Mouse (Mus musculus) urinary bladder, adult 18-20 months (tissue): ENCODE measurements around the gene Coro2a.
A peak's percentile ranks its signal among the peaks of the same experiment; 100 is the strongest.
"Not testable (repeated sequence)": the region's sequence is repeated elsewhere in the genome, so short reads cannot be mapped to it uniquely, and the experiment has no call there.

Experiments
- DNase-seq, 2 experiments: peaks; one replicate each; pipeline ENCODE4 v3.0.0; 2022; ENCODE audit warnings: low spot score in 2 of 2, mixed read lengths in 2 of 2

Coro2a gene

GRCm38 (mm10) chr4:46614641-46615040 is 12.6 kb upstream of the Coro2a start:
- DNase-seq: no peak

- no peak for DNase-seq
These were observed 11.6 kb upstream of the Coro2a start for GRCm38 (mm10) chr4:46613618-46614017.

DNA sequence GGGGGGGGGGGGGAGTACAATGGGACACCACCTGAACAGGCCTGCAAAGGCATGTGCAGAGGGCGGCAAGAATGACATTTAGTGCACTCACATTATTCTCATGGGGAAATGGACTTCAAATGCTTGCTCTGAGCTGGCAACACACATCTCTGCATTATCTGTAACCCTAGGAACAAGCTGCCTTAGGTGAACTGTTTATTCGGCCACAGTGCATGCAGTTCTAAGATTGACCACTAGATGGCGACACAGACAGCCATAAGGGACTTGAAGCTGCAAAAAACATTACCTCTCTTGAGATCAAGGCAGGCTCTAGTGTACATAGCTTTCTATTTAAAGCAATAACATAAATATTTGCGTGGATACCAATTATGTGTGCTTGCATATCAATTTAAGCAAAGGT is 9.2 kb upstream of the Coro2a start:
- DNase-seq: peak; percentile 71

DNA sequence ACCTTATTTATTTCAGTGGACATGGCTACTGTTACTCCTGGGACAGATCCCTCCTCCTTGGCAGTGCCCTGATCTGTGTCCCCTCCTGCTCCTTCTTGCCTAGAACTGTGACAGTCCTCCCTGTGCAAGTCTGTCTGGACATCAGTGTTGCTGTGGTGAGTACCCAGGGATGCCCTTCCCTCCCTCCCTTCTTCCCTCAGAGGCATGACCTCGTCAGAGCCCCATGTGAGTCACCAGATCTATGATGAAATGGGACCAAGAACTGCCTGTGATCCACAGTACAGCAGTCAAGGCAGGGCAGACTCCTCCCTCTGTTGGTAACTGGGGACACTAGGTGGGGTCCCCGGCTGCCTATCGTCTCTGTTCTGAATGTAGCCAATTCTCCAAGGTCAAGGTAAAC is 5.6 kb upstream of the Coro2a start:
- no peak for DNase-seq

DNA sequence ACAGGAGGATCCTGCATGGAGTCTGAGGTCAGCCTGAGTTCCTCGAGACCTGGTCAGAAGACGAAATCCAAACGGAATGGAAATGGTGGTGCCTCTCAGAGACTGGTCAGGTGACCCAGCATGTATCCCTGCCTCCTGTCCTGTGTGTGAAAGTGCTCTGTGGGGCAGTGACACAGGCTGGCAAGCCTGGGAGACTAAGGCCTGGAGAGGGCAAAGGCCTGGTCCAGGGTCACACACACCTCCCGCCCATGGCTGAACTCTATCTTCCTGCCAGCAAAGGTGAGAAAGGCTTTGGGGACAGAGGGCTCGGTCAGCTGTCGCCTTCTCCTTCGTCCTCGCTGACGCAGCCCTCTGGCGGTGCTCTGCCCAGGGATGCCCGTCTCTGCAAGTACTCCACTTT is 3.4 kb upstream of the Coro2a start:
- no peak for DNase-seq

GRCm38 (mm10) chr4:46602704-46603103 is 702 bp upstream of the Coro2a start:
- no peak for DNase-seq

DNA sequence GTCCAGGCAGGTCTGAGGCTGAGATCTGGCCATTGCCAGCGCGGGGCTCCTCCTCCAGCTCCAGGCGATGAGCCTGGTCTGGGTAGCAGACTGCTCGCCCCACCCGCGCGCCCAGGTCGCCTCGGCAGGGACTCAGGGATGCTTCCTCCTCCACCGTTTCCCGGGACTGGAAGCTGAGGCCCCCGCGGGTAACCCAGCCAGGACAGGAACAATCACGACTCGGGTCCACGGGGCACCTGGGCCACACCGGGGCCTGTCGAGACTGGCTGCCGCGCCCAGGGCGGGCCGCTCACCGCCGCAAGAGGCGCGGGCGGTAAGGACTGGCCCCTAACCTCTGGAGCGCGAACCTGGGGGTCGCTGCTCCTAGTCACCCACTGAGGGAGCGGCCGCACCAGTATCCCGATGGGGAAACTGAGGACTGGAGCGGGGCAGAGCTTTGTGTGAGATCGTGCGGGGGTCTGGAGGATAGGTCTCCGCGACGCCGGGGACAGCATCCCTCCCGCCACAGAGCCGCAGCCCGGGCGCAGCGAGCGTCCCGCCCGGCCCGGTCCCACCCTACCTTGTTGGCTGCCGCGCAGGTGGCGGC is 651 bp downstream of the Coro2a start:
- peak; percentile 28 to 58 for DNase-seq

GRCm38 (mm10) chr4:46600473-46601257 is 1.3 kb downstream of the Coro2a start:
- no peak for DNase-seq

DNA sequence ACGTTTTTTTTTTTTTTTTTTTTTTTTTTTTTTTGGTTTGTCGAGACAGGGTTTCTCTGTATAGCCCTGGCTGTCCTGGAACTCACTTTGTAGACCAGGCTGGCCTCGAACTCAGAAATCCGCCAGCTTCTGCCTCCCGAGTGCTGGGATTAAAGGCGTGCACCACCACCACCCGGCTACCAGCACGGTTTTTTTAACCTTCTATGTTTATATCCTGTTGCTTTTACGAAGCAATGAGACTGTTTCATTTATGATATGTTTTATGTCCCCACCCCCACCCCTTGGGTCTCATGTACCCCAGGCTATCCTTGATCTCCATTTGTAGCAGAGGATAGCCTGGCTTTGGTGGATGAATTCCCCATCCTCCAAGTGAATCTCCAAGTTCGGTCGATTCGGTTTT is 2.4 kb downstream of the Coro2a start:
- not testable (repeated sequence) for DNase-seq

DNA sequence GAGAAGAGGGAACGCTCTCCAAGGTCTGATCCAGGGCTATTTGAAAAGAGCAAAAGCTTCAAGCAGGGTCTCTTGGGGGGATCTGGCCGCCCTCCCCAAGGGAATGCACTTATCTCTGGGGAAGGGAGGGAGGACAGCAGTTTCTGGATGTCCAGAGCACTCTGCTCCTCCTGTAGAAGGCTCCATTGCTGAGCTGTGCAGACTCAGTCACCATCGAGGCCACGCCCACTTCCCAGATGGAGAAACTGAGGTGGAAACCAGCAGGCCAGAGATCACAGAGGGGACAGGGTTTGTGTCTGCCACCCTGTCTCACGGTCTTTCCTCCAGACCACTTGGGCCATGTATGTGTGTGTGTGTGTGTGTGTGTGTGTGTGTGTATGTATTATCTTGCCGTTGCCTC is 3.0 kb downstream of the Coro2a start:
- DNase-seq: no peak

GRCm38 (mm10) chr4:46598111-46598510 is 3.9 kb downstream of the Coro2a start:
- no peak for DNase-seq

DNA sequence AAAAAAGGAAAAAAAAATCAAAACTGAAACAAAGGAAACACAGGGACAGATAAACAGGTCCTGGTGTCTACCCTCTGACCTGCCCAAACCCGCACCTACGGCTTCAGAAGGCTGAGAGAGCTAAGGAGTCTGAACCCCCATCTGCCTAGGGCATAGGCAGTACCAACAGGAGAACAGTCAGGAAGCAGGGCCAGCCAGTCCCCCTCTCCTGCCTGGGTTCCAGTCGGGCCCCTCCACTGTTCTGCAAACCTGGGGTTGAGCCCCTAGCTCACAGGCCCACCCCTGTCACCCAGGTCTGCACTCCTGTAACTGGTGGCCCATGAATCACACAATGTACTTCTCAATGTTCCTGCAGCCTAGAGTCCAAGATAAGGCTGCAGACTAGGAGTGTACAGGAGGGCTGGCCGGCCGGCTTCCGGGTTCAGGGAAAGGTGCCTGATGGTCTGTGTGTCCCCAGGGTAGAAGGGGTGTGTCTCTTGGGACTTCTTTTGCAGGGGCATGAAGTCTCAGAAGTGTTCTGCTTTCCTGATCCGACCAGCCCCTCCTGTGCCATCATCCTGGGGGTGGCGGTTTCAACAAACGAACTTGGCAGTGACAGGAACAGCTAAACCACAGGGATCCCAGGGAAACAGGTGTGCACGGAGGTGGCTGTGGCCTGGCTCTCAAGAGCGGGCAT is 4.6 kb downstream of the Coro2a start:
- DNase-seq: peak in 1 of 2 experiments; percentile 34

DNA sequence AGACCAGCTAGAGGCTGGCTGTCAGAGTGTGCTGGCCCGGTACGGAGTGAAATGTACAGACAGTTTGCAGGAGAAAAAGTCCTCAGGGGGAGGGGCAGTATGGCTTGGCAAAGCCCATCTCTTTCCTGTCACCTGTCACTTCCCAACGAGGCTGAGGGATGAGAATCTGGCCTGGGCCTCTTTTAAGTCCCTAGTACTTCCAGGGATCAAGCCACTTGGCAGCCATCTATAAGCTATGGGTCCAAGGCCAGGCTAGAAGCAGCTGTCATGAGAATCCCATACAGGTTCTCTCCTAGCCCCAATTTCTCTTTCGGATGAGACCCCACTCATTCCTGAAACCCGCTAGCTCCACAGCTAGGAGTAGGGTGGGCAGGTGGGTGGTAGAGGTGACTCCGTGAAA is 5.6 kb downstream of the Coro2a start:
- DNase-seq: no peak

- DNase-seq: no peak
These were observed 7.9 kb downstream of the Coro2a start for GRCm38 (mm10) chr4:46594131-46594530.

GRCm38 (mm10) chr4:46593472-46593871 is 8.5 kb downstream of the Coro2a start:
- no peak for DNase-seq

DNA sequence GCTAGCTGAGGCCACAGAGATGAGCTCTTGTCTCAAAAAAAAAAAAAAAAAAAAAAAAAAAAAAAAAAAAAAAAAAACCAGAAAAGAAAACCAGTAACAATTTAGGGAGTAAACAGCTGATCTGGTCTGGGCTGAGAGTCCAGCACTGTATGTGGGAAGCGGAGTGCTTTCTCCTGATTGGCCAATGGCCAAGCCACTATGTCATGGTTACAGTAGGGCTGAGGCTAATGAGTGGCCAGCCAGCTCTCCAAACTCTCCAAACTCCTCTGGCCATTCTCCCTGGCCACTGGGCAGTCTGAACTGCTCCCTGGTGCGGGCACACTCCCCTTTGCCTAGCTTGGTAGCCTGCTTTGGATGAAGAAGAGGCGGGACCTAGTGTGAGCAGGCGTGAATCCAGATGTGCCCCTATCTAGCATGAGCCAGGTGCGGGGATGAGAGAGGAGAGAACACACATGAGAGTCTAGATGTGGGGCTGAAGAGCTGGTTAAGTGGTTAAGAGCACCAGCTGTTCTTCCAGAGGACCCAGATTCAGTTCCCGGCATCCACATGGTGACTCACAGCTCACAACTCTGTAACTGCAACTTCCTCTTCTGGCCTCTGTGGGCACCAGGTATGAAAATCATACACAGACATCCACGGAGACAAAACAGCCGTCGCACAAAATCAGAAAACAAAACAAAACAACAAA is 10.0 kb downstream of the Coro2a start:
- DNase-seq: no peak

GRCm38 (mm10) chr4:46590810-46591209 is 11.2 kb downstream of the Coro2a start:
- no peak for DNase-seq

DNA sequence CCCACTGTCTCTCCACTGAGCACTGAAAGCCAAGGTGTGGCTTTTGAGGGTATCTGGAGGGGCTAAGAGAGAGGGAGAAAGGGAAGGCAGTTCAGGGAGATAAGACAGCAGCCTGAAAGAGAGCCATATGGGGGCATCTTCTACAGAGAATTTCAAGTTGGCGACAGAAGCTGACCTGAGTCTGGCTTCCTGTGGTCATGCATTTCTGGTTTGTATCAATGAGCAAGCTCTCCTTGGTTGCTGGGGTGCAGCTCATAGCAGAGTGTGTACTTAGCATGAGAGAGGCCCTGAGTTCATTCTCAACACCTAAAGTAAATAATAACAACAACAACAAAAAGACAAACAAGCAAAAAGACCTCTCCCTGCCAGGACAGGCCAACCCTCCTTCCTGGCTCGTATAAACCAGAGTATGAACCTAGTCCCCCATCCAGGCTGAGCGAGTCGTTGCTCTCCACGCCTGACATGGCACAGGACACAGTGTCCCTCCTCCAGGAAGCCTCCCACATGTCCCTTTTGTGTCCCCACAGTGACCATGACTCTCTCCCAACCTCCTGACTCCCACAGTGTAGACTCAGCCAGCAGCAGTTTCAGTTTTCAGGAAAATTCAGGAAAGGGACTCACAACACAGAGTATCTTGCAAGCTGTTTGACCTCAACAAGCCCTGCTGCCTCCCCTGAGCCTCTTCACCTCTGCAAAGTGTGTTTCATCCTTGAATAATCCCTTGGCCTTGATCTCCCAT is 11.9 kb downstream of the Coro2a start:
- DNase-seq: no peak

- no peak for DNase-seq
These were observed 12.9 kb downstream of the Coro2a start for GRCm38 (mm10) chr4:46589151-46589550.

- DNase-seq: no peak
These were observed 15.5 kb downstream of the Coro2a start for GRCm38 (mm10) chr4:46586473-46586872.

GRCm38 (mm10) chr4:46585811-46586190 is 16.2 kb downstream of the Coro2a start:
- DNase-seq: no peak
